Mouse (Mus musculus) cerebellum, postnatal 10 days (tissue): ENCODE measurements around the gene Eno2.
"Not testable (repeated sequence)": the region's sequence is repeated elsewhere in the genome, so short reads cannot be mapped to it uniquely, and the experiment has no call there.

ENCODE experiments used
- DNase-seq, 2 experiments: peaks; one replicate each; pipeline ENCODE4 v3.0.0; 2021; ENCODE audit warnings: mixed read lengths in 2 of 2

Eno2 gene

GRCm38 (mm10) chr6:124769101-124769765 is at the start of gene Eno2:
TSS of gene Eno2 (minus strand) at chr6:124769673.
- DNase-seq = peak; percentile 88 to 91

GRCm38 (mm10) chr6:124817971-124818370 is 48.5 kb upstream of the Eno2 start:
- DNase-seq = peak in 1 of 2 experiments; percentile 0

- peak in 1 of 2 experiments; percentile 18 for DNase-seq
Measured at GRCm38 (mm10) chr6:124817563-124817962, 48.1 kb upstream of the Eno2 start.

DNA sequence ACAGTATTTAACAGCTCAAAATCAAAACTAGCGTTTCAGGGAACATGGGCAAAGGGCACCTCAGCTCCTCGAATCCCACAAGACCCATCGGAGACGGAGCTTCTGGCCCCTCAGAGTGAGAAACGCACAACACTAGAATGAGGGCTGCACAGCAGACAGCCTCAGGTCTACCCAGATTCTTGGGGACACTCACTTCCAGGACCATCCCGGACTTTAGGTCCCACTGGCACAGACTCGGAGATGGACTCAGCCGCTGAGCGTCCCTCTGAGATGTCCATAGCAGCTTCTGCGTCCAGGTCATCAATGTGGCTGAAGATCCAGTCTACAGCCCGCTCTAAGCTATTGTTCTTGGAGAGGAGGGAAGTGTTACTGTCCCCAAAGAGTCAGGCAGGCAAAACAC is 47.7 kb upstream of the Eno2 start:
- DNase-seq = peak in 1 of 2 experiments; percentile 1

DNA sequence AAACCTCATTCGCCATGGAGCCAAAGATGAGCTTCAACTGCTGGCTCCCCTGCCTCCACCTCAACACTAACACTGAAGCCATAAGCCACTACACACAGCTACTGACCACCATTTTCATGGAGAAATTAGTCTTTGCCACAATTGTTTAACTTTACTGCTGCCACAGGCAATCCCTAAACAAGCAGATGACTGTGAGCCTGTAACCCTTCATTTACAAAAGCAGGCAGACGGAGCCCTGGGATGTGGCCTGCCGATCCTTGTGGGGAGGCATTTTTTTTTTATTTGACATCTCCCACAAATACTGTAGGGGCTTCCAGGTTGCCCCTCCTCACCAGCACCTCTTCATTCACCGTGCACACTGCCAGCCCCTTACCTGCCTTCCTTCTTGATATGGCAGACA is 47.1 kb upstream of the Eno2 start:
- peak in 1 of 2 experiments; percentile 0 for DNase-seq

DNA sequence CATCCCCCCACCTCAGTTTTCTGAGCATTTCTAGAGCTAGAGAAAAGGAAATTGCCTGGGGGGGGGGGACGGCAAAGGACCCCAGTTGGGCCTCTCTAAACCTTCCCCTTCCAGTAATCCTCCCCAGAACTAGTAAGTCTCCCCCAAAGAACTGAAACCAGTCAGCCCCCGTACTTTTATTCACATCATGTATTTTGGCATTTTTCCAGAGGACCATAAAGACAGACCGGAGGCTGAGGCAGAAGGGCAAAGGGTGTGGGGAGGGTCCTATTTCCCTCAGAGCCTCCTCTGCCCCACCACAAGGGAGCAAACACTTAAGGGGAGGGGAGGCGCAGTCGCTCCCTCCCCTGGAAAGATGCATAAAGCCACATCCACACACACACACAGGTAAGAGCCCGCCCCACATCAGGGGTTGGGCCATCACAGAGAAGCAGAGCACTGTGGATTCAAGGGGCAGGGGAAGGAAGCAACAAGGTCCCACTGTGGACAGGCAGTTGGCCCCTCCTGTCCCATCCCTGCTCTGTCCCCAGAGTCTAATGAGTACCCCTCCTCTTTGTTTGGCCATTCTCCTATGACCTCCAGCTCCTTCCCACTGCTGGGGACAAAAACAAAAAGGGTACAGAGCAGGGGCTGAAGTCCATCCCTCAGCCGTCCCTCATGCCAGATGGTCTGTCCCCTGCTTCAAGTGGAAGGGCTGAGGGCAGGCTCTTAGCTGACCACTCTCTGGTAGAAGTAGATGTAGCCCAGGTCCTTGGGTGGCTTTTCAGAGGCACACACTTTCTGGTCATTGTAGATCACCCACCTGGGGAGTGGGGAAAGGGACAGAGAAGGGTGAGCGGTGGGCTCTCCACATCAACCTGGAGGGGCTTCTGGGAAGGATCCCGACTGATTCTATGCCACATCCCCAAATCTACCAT is 45.6 kb upstream of the Eno2 start:
- peak in 1 of 2 experiments; percentile 25 for DNase-seq

- peak; percentile 80 to 87 for DNase-seq
Measured at GRCm38 (mm10) chr6:124814448-124814847, 45.0 kb upstream of the Eno2 start.

DNA sequence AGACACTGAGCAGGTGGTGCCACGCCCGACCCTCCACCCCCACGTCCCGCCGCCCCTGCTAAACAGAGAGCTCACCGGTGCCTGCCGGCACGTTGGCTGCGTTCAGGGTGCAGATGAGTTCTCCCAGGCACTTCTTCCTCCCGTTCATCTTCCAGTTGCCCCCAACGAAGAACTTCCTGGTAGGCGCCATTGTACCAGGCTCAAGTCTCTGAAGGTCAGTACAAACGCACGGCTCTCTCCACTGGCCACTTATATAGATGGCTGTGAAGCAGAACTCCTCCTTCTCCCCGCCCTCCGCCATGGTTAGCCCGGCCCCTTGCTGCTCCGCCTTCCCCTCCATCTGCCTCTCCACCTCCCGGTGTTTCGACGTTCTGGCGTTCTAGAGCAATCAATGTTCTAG is 44.5 kb upstream of the Eno2 start, which contains the start of gene Tpi1:
Tpi1 (minus strand) TSS at position 364 of the 400 bp plus-strand sequence.
- DNase-seq = peak; percentile 95 to 97

GRCm38 (mm10) chr6:124813496-124813895 is 44.0 kb upstream of the Eno2 start:
- peak; percentile 84 to 86 for DNase-seq

DNA sequence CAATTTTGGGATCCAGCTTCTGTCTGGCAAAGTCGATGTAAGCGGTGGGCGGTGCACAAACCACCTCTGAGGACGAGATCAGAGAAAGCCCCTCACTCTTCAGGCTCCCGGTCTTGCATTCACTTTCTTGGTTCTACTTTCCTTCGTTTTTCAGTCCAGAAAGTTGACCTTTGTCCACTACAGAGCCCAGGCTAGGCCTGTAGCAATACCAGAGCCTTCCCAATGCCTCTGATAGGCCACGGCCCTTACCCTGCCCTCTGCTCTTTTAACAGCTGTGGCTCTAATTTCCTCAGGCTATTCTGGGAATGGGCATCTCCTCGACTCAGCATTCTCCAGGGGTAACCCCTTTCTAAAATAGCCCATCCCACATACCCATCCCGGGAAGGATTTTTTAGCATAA is 43.4 kb upstream of the Eno2 start:
- peak in 1 of 2 experiments; percentile 37 for DNase-seq

GRCm38 (mm10) chr6:124811701-124812560 is 42.5 kb upstream of the Eno2 start:
- peak in 1 of 2 experiments; percentile 32 for DNase-seq

DNA sequence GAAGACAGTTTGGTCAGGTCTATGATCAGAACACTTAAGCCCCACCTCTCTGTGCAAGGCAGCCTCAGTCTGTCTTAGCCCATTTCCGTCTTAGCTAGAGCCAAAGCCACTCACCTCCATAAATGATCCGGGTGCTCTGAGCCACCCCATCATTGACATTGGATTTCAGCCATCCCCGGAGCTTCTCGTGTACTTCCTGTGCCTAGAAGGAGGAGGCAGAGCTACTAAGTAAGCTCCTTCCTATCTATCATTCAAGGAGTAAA is 41.9 kb upstream of the Eno2 start:
- no peak for DNase-seq

DNA sequence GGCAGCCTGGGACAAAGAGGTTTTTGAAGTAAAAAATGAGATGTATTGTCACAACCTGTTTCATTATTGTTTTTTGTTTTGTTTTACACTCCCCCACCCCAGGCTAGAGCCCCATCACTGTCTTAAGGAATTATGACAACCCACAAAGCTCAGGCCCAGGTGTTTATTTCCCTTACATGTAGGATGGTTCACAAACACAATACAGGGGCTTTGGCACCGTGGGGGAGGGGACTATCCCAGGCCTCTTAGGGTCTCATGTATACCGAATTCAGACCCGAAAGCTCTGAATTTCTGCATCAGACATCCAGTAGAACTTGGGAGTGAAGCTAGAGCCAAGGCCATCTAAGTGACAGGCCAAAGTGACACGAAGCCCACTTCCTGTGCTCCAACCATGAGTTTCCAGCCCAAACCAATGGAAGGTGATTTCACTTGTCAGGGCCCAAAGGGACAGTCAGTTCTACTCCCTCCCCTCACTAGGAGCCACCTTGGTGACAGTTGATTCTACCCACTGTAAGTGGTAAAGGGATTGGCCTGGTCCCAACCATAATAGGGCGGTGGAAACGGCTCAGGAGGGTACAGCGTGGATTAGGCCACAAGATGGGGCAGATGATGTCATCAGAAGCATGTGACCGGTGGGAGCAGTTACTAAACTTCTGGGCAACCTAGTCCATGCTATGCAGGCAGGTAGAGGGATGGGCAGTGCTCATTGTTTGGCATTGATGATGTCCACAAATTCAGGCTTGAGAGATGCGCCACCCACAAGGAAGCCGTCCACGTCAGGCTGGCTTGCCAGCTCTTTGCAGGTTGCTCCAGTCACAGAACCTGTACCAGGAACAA is 41.3 kb upstream of the Eno2 start:
- not testable (repeated sequence) for DNase-seq

- DNase-seq = peak in 1 of 2 experiments; percentile 41
Measured at GRCm38 (mm10) chr6:124809775-124810538, 40.5 kb upstream of the Eno2 start.

DNA sequence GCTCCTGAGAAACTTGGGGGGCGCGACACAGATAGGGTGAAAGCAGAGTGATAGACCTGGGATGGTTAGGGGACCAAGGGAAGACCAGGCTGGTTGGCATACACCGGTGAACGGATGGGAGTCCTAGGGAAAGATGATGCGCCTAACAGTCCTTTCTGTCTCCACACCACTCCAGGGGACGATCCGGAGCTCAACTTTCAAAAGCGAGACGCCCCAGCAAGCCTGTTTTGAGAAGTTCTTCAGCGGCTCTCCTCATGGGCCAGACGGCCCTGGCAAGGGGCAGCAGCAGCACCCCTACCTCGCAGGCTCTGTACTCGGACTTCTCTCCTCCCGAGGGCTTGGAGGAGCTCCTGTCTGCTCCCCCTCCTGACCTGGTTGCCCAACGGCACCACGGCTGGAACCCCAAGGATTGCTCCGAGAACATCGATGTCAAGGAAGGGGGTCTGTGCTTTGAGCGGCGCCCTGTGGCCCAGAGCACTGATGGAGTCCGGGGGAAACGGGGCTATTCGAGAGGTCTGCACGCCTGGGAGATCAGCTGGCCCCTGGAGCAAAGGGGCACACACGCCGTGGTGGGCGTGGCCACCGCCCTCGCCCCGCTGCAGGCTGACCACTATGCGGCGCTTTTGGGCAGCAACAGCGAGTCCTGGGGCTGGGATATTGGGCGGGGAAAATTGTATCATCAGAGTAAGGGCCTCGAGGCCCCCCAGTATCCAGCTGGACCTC is 39.7 kb upstream of the Eno2 start:
- peak; percentile 90 to 92 for DNase-seq

DNA sequence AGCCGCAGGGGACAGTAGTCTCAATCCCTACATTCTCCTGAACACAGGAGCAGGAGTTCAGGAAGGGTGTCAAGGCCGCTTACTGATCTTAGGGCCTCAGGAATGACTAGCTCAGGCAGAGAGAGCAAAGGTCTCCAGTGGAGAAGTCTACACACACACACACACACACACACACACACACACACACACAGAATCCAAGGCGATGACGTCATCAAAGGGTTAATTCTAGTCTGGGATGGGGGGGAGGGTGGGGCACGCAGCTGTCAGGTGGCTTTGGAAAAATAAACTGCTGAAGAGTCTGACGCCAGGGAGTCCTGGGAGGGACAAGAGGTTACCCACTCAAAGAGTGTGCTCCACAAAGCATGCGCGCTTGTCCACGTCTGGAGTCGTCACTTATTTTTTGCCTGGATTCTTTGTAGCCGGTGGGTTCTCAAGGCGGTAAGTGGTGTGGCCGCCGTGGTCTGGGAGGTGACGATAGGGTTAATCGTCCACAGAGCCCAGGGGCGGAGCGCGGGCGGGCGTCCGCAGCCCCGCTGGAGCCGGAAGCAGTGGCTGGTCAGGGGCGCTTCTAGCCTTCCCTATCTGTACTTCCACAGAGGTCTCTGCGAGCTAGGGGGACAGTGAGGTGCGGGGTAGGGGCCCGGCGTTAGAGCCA is 39.0 kb upstream of the Eno2 start, which contains the start of gene Spsb2:
Spsb2 (plus strand) TSS at position 304 of the 655 bp plus-strand sequence.
- DNase-seq = peak; percentile 80 to 83

- no peak for DNase-seq
Measured at GRCm38 (mm10) chr6:124807986-124808357, 38.5 kb upstream of the Eno2 start.

DNA sequence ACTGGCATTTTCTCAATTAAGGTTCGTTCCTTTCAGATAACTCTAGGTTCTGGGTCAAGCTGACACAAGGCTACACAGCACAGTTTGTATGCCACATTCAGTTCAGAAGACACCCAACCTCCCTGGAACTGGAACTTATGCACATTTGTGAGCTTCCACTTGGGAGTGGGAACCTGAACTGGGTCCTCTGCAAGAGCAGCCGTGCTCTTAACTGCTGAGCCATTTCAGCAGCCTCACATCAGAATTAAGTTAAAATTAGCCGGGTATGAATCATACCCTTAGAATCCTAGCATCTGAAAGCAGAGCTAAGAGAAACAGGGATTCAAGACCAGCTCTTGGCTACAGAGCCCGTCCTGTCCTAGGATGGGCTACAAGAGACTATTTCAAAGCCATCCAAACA is 37.9 kb upstream of the Eno2 start:
- no peak for DNase-seq

DNA sequence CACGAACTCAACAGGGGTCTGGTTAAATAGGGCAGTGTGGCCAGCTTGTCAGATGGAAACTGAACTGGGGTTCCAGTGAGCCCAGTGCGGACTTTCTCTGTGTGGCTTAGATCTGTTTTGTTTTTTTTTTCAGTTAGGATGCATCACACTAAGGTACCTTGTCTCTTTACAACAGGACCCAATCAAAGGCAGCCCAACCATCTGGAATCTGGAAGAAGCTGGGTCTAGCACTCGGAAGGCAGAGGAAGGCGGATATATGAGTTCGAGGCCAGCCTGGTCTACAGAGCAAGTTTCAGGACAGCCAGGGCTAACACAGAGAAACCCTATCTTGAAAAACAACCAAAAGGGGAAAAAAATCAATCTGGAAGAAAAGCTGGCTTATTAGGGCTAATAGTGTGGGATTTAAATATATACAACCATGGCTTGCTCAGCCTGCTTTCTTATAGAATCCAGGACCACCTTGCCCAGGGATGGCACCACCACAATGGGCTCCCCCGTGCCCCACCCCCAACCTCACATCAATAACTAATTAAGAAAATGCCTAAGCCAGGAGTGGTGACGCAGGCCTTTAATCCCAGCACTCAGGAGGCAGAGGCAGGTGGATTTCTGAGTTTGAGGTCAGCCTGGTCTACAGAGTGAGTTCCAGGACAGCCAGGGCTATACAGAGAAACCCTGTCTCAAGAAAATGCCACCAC is 37.1 kb upstream of the Eno2 start:
- no peak for DNase-seq
